Mouse (Mus musculus): Measurements from ENCODE around the gene Sirpb1a.
"Not testable (repeated sequence)": the region's sequence is repeated elsewhere in the genome, so short reads cannot be mapped to it uniquely, and the experiment has no call there.

Gene Sirpb1a

DNA sequence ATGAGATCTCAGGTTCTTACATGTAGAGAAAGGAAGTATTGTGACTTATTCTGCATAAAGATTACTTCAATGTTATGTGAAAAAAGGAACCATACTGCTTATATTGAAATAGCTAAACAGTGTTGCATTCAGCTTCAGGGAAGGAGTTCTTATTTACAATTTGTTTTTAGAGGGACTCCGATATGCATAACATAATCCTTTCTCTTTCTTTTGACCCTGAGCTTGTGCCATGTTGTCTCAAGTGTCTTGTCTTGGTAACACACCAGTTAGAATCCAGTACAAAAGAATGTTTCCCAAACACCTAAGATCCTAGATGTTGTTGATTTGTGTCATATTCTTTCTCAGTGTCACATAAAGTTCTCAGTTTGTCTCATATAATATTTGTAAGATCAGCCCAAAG lies at the start of gene Sirpb1a:
Gene Sirpb1a (minus strand): TSS at position 74 of the 400 bp plus-strand sequence.
- DNase-seq (ENCODE audit: low spot score in 2 of 2), result not testable (repeated sequence)

DNA sequence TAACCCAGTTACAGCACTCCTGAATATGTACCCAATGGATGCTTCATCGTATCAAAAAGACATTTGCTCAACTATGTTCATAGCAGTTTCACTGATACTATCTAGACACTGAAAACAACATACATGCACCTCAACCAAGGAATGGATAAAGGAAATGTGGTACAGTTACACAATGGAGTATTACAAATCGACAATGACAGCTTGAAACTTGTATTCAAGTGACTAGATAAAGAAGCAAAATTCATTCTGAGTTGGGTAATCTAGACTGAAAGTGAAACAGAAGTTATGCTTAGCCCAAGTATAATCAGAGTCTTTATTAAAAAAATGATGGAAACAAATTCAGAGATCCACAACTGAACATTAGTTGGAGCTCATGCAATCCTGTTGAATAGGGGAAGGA lies 48.5 kb upstream of the Sirpb1a start:
- DNase-seq (ENCODE audit: low spot score in 2 of 2), result not testable (repeated sequence)

DNA sequence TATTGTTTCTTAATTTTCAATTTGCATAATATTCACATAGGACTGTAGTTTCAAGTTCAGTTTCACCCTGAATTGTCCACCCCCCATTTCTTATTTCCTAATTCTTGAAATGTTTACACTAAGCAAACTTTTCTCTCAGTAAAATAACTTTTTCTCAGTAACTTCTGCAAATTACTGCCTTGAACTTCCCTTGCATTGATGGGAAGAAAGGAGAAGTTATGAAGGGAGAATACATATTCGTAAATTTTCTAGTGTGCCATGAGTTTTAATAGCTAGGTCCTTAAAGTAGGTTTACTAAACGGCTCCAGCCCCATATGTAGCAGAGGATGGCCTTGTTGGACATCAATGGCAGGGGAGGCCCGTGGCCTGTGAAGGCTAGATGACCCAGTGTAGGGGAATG lies 43.8 kb upstream of the Sirpb1a start:
- not testable (repeated sequence) for DNase-seq (ENCODE audit: low spot score in 2 of 2)

DNA sequence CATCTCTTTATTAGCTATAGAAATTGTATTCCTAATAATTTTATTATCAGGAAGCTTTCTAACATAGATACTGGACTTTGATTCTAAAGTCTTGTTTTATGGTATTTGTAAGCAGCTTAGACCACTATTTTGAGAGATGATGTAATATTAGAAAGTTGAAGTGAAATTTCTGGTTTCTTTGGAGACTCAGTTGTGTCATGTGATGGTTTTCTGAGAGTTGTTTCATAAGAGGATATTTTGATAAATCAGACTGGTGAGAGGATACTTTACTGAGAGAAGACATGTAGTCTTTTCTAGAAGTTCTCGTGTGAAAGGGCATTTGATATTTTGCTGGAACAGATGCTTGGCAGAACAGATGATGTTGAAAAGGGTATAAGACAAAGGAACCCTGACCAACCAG lies 17.6 kb upstream of the Sirpb1a start:
- not testable (repeated sequence) for DNase-seq (ENCODE audit: low spot score in 2 of 2)

DNA sequence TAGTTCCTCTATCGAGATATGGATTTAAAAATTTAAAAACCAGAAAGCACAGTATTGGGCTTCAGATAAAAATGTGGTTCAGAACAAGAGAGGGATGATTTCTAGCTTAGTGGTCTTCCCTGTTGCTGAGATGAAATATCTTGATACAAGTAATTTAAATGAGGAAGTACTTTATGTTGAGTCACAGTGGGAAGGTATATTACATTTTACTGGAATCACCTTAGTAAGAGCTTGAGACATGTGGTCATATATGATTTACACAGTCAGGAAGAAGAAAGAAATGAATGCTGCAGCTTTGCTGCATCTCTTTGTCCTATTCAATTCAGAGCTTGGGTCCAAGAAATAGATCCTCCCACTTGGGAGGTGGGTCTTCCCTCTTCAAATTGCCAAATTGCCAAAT lies 13.5 kb upstream of the Sirpb1a start:
- DNase-seq (ENCODE audit: low spot score in 2 of 2), result not testable (repeated sequence)

DNA sequence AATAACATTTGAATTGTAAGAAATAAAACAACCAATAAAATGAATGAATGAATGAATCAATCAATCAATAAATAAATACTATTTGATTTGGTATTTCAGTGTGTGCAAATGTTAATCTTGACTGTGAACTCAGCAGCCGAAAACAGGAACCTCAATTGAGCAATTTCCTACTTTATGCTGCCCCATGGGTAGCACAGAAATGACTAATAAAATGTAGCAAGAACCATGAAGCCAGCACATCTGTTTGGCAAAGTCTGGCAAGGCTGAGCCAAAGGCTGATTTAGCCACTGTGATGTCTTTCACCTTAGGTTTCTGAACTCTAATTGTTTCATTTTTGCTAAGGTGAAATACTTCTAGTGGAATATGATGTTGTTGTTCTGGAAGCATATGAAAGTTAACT lies 1.6 kb upstream of the Sirpb1a start:
- no peak for DNase-seq (ENCODE audit: low spot score in 2 of 2)

DNA sequence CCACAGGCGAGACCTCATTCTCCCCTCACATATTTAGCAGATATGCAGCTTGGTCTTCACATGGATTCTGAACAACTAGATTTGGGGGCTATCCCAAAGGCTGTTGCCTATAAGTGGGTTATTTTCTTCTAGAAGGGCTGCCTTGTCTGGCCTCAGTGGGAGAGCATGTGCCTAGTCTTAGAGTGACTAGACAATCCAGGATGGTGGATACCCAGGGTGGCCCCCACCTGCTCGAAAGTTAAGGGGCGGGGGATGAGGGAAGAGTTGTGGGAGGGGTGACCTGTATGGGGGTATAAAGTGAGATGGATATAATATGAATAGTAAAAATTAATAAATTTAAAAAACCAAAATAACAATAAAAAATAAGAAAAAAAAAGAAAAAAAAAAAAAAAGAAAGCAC lies 70.6 kb downstream of the Sirpb1a start:
- DNase-seq (ENCODE audit: low spot score in 2 of 2), result not testable (repeated sequence)

DNA sequence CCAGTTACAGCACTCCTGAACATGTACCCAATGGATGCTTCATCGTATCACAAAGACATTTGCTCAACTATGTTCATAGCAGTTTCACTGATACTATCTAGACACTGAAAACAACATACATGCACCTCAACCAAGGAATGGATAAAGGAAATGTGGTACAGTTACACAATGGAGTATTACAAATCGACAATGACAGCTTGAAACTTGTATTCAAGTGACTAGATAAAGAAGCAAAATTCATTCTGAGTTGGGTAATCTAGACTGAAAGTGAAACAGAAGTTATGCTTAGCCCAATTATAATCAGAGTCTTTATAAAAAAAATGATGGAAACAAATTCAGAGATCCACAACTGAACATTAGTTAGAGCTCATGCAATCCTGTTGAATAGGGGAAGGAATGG lies 76.0 kb downstream of the Sirpb1a start:
- not testable (repeated sequence) for DNase-seq (ENCODE audit: low spot score in 2 of 2)

DNA sequence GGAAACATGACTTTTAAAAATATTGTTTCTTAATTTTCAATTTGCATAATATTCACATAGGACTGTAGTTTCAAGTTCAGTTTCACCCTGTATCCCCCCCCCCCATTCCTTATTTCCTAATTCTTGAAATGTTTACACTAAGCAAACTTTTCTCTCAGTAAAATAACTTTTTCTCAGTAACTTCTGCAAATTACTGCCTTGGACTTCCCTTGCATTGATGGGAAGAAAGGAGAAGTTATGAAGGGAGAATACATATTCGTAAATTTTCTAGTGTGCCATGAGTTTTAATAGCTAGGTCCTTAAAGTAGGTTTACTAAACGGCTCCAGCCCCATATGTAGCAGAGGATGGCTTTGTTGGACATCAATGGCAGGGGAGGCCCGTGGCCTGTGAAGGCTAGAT lies 80.7 kb downstream of the Sirpb1a start:
- DNase-seq (ENCODE audit: low spot score in 2 of 2), result not testable (repeated sequence)

DNA sequence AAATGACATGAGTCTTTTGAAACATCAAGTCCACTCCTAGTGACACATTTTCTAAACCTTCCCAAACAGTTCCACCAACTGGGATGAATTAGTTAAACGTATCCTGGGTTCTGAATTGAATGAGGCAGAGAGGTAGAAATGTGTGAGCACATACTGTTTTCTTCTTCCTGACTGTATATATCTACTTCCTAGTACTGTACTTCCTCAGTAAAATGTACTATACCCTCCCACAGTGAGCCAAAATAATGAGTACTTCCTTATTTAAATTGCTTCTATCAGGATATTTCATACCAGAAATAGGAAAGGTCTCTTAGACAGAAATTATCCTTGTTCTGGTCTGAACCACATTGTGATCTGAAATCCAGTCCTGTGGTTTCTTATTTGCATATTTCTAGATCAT lies 86.0 kb downstream of the Sirpb1a start:
- DNase-seq (ENCODE audit: low spot score in 2 of 2), result no peak

DNA sequence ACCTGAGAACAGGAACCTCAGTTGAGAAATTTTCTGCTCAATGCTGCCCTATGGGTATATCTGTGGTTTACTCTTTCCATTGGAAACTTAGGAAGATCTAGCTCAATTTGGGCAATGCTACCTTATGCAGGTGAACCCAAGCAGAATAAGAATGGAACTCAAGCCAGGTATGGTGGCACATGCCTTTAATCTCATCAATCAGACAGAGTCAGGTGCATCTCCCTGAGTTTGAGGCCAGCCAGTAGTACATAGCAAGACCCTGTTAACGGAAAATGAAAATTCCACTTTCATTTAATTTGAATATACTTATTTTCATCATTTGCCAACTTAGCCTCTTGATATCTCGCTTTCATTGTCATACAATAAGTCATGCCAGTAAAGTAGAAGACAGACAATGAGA lies 92.1 kb downstream of the Sirpb1a start:
- DNase-seq (ENCODE audit: low spot score in 2 of 2), result no peak

DNA sequence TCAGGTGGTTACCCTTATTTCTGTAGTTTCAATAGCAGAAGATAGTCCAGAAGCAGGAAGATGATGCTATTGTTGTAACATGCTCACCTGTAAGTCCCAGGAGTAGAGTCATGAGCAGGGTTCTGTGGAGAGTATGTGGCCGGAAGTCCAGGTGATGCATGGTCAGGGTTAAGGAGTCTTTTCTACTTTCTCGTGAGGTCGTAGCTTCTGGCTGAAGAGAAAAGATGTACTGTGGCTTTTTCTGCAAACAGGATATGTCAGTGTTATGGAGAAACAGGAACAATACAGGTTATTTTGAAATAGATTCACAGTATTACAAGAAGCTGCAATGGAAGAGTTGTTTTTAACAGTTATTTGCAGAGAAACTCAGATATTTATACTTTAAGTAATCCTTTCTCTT lies 94.3 kb downstream of the Sirpb1a start, which contains the start of gene Gm9733:
Gene Gm9733 (minus strand): TSS at position 240 of the 400 bp plus-strand sequence.
- DNase-seq (ENCODE audit: low spot score in 2 of 2), result no peak

DNA sequence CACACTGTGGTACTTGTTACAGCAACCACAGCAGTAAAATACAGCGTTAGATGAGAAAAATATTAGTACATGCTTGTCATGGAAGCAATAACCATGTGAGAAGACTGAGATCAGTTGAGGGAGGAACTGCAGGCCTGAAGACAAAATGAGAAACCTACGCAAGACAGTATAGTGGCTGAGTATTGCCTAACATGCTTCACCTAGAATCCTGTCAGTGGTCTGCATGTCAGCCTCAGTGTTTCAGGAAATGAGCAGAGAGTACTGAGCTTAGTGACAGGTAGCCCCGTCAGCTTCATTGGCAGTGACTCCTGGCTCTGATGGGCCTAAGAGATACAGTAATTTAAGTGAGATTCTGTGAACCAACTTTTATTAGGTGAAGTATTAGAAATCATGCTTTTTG lies 94.8 kb downstream of the Sirpb1a start:
- DNase-seq (ENCODE audit: low spot score in 2 of 2), result no peak

DNA sequence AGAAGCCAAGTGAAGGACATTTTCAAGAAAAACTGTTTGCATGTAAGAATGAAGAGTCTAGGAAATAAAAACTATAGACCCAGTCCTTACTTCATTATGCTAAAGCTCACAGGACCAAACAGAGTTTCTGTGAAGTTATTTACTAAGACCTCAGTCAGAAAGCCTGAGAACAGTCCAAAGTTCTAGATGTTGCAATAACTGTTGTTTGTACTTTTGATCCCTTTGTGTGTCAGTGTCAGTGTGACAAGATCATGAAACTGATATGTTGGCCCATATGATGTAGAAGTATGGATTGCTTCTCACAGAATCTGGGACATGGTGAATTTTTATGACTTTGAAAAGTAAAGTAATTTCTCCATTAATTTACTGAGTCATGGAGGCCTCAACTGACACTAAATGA lies 96.8 kb downstream of the Sirpb1a start:
- no peak for DNase-seq (ENCODE audit: low spot score in 2 of 2)

All from right cerebral cortex, postnatal 10 days (tissue).